Mouse (Mus musculus) midbrain, embryonic 14.5 days (tissue): ENCODE results near the gene Slc7a1. TPM values are rescaled to one million over a fixed set of nuclear protein-coding genes. Genes with fewer than 3 reads are reported as not detected.
A peak's percentile ranks its signal among the peaks of the same experiment; 100 is the strongest.

ENCODE experiments used
- ATAC-seq: fragments of 200-750 bp; cut with Nextera tagmentation; 2 replicates; pipeline ENCODE4 v1.8.0; 2017; ENCODE audit warnings: moderate number of reproducible peaks, moderate library complexity; ENCODE audit not compliant: low FRiP score, low TSS enrichment
- DNase-seq: peaks from one replicate; pipeline ENCODE4 v3.0.0-alpha.2; 2015
- H3K27ac ChIP-seq: fragments of 300-500 bp; sonication (generic); replicated peaks from 2 replicates; pipeline ENCODE4 v1.5.1; 2014; ENCODE audit warnings: mild to moderate bottlenecking, low read depth, low read length, moderate library complexity
- H3K27me3 ChIP-seq: fragments of 300-500 bp; sonication (generic); 2 replicates; pipeline ENCODE4 v1.6.1; 2014; ENCODE audit warnings: low read length, control low read depth, mixed read lengths; ENCODE audit not compliant: control insufficient read depth, insufficient read depth
- H3K36me3 ChIP-seq: fragments of 300-500 bp; sonication (generic); 2 replicates; pipeline ENCODE4 v1.6.1; 2014; ENCODE audit warnings: low read length, control low read depth; ENCODE audit not compliant: control insufficient read depth, insufficient read depth
- H3K4me1 ChIP-seq: fragments of 300-500 bp; sonication (generic); 2 replicates; pipeline ENCODE4 v1.6.1; 2014; ENCODE audit warnings: mild to moderate bottlenecking, antibody characterized with exemption, low read length, control low read depth; ENCODE audit not compliant: control insufficient read depth, insufficient read depth
- H3K4me2 ChIP-seq: fragments of 300-500 bp; sonication (generic); 2 replicates; pipeline ENCODE4 v1.6.1; 2014; ENCODE audit warnings: mild to moderate bottlenecking, low read length, moderate library complexity
- H3K4me3 ChIP-seq: fragments of 300-500 bp; sonication (generic); replicated peaks from 2 replicates; pipeline ENCODE4 v1.5.1; 2014; ENCODE audit warnings: low read depth, low read length
- H3K9ac ChIP-seq: fragments of 300-500 bp; sonication (generic); replicated peaks from 2 replicates; pipeline ENCODE4 v1.6.1; 2014; ENCODE audit warnings: mild to moderate bottlenecking, low read length, moderate library complexity
- H3K9me3 ChIP-seq: fragments of 300-500 bp; sonication (generic); 2 replicates; pipeline ENCODE4 v1.6.1; 2016; ENCODE audit warnings: low read length, control low read depth, mixed read lengths; ENCODE audit not compliant: control insufficient read depth
- WGBS: fragments of 180-500 bp; shearing (Covaris S2); extraction: QIAGEN DNeasy Blood & Tissue Kit; methylation state at CpG from one replicate; pipeline ENCODE4 v1.1.7; 2014; 5-methylcytosine and 5-hydroxymethylcytosine counted together
- polyA plus RNA-seq: library from polyadenylated mRNA; unstranded; fragments of >200 nt; fragmentation: Nextera tagmentation; extraction: Ambion mirVana; gene quantifications from 2 replicates; pipeline ENCODE4 v1.2.1, GENCODE M21; 2014

Slc7a1 gene
- polyA plus RNA-seq, 1 experiment from 2014 or later: 46.8 TPM

- no peak overlapping the region for H3K4me2 ChIP-seq
- H3K4me3 ChIP-seq: no peak overlapping the region
- H3K27me3 ChIP-seq: no peaks in the 10 kb centered on the region
- no peak for DNase-seq
- ATAC-seq: no peak
- no peaks in the 10 kb centered on the region for H3K4me1 ChIP-seq
- H3K9ac ChIP-seq: no peak overlapping the region
- H3K36me3 ChIP-seq: no peaks in the 10 kb centered on the region
- no peak overlapping the region for H3K27ac ChIP-seq
- WGBS: 80% methylated on average over 8 of the region's 8 CpGs
- no peaks in the 10 kb centered on the region for H3K9me3 ChIP-seq
Measured at GRCm38 (mm10) chr5:148354536-148354935, 45.2 kb downstream of the Slc7a1 start.

GRCm38 (mm10) chr5:148353429-148353828 is 46.3 kb downstream of the Slc7a1 start:
- H3K4me2 ChIP-seq: no peak overlapping the region
- H3K9me3 ChIP-seq: no peaks in the 10 kb centered on the region
- DNase-seq: no peak
- H3K4me1 ChIP-seq: no peaks in the 10 kb centered on the region
- no peak overlapping the region for H3K27ac ChIP-seq
- H3K36me3 ChIP-seq: no peaks in the 10 kb centered on the region
- no peaks in the 10 kb centered on the region for H3K27me3 ChIP-seq
- H3K4me3 ChIP-seq: no peak overlapping the region
- WGBS: 84% methylated on average over 16 of the region's 16 CpGs
- ATAC-seq: no peak
- no peak overlapping the region for H3K9ac ChIP-seq

GRCm38 (mm10) chr5:148349327-148350011 is 50.2 kb downstream of the Slc7a1 start:
- Histone ChIP-seq H3K27ac (no peak overlapping the region), H3K9me3 (no peaks in the 10 kb centered on the region), H3K36me3 (no peaks in the 10 kb centered on the region), H3K9ac (no peak overlapping the region), H3K27me3 (no peaks in the 10 kb centered on the region), H3K4me3 (no peak overlapping the region), H3K4me2 (no peak overlapping the region), H3K4me1 (no peaks in the 10 kb centered on the region)
- DNase-seq (no peak), ATAC-seq (no peak)
- WGBS: 86% methylated on average over 15 of the region's 15 CpGs

- Histone ChIP-seq H3K9me3 (no peaks in the 10 kb centered on the region), H3K36me3 (no peaks in the 10 kb centered on the region), H3K9ac (no peak overlapping the region), H3K4me2 (no peak overlapping the region), H3K27ac (no peak overlapping the region), H3K27me3 (no peaks in the 10 kb centered on the region), H3K4me1 (no peaks in the 10 kb centered on the region), H3K4me3 (no peak overlapping the region)
- ATAC-seq: no peak
- WGBS: 59% methylated on average over 8 of the region's 8 CpGs
- DNase-seq: no peak
Measured at GRCm38 (mm10) chr5:148348153-148348552, 51.6 kb downstream of the Slc7a1 start.

- WGBS: 83% methylated on average over 8 of the region's 8 CpGs
- Histone ChIP-seq H3K4me3 (no peak overlapping the region), H3K27me3 (no peaks in the 10 kb centered on the region), H3K36me3 (no peaks in the 10 kb centered on the region), H3K9me3 (no peaks in the 10 kb centered on the region), H3K27ac (no peak overlapping the region), H3K9ac (no peak overlapping the region), H3K4me1 (no peaks in the 10 kb centered on the region), H3K4me2 (no peak overlapping the region)
- ATAC-seq (no peak), DNase-seq (no peak)
Measured at GRCm38 (mm10) chr5:148346543-148346942, 53.2 kb downstream of the Slc7a1 start.

GRCm38 (mm10) chr5:148344374-148344773 is 55.3 kb downstream of the Slc7a1 start:
- Histone ChIP-seq H3K9ac (no peak overlapping the region), H3K4me1 (no peaks in the 10 kb centered on the region), H3K4me2 (no peak overlapping the region), H3K27me3 (no peaks in the 10 kb centered on the region), H3K9me3 (no peaks in the 10 kb centered on the region), H3K4me3 (no peak overlapping the region), H3K27ac (no peak overlapping the region), H3K36me3 (no peaks in the 10 kb centered on the region)
- DNase-seq (no peak), ATAC-seq (no peak)
- WGBS: 89% methylated on average over 5 of the region's 5 CpGs

GRCm38 (mm10) chr5:148342061-148342741 is 57.5 kb downstream of the Slc7a1 start:
- Histone ChIP-seq H3K27ac (peak overlapping the region; percentile 54), H3K4me3 (peak overlapping the region; percentile 13; the same call in 1 of the 2 replicates), H3K36me3 (no peaks in the 10 kb centered on the region), H3K27me3 (no peaks in the 10 kb centered on the region), H3K4me1 (no peaks in the 10 kb centered on the region), H3K9ac (peak overlapping the region; percentile 9; the same call in 1 of the 2 replicates), H3K4me2 (peak overlapping the region; percentile 43), H3K9me3 (no peaks in the 10 kb centered on the region)
- DNase-seq (peak; percentile 61), ATAC-seq (peak; percentile 58)
- WGBS: 48% methylated on average over 26 of the region's 26 CpGs

- Histone ChIP-seq H3K4me3 (no peak overlapping the region), H3K27me3 (no peaks in the 10 kb centered on the region), H3K4me2 (no peak overlapping the region), H3K36me3 (0 out of 2 replicates have a peak, but pooled peaks cover 2% of the 10 kb centered on the region), H3K9ac (no peak overlapping the region), H3K4me1 (no peaks in the 10 kb centered on the region), H3K27ac (no peak overlapping the region), H3K9me3 (no peaks in the 10 kb centered on the region)
- no peak for DNase-seq
- ATAC-seq: no peak
- WGBS: 95% methylated on average over 5 of the region's 5 CpGs
Measured at GRCm38 (mm10) chr5:148339126-148339525, 60.6 kb downstream of the Slc7a1 start.

- Histone ChIP-seq H3K4me3 (no peak overlapping the region), H3K9me3 (no peaks in the 10 kb centered on the region), H3K4me2 (no peak overlapping the region), H3K4me1 (no peaks in the 10 kb centered on the region), H3K36me3 (0 out of 2 replicates have a peak, but pooled peaks cover 5% of the 10 kb centered on the region), H3K27me3 (no peaks in the 10 kb centered on the region), H3K9ac (no peak overlapping the region), H3K27ac (no peak overlapping the region)
- peak; percentile 70 for ATAC-seq
- peak; percentile 94 for DNase-seq
- 29% methylated on average over 8 of the region's 8 CpGs for WGBS
Measured at GRCm38 (mm10) chr5:148332622-148332974, 67.1 kb downstream of the Slc7a1 start.
